Mouse (Mus musculus) myocyte (in vitro differentiated cells): ENCODE results near the gene AC124108.1. TPM values are rescaled to one million over a fixed set of nuclear protein-coding genes. Genes with fewer than 3 reads are reported as not detected.
"Not testable (repeated sequence)": the region's sequence is repeated elsewhere in the genome, so short reads cannot be mapped to it uniquely, and the experiment has no call there.

ENCODE experiments used
- H3K27me3 ChIP-seq: one replicate; pipeline ENCODE4 v1.6.1; 2011; ENCODE audit not compliant: control insufficient read depth, insufficient read depth, insufficient read length
- H3K36me3 ChIP-seq: one replicate; pipeline ENCODE4 v1.6.1; 2011; ENCODE audit not compliant: control insufficient read depth, insufficient read depth
- H3K4me2 ChIP-seq: one replicate; pipeline ENCODE4 v1.6.1; 2011; ENCODE audit warnings: low read depth, control low read depth
- H3K4me3 ChIP-seq: one replicate; pipeline ENCODE4 v1.5.1; 2011; ENCODE audit warnings: mild to moderate bottlenecking, control low read depth, moderate library complexity
- H3K79me2 ChIP-seq: one replicate; pipeline ENCODE4 v1.6.1; 2011; ENCODE audit not compliant: control insufficient read depth, insufficient read depth
- H3ac ChIP-seq: one replicate; pipeline ENCODE4 v1.6.1; 2011; ENCODE audit not compliant: control insufficient read depth, insufficient read length
- CEBPB ChIP-seq: IDR thresholded peaks from 2 replicates; pipeline ENCODE4 v1.6.1; 2011; ENCODE audit warnings: mild to moderate bottlenecking, moderate library complexity; ENCODE audit not compliant: poor library complexity, insufficient read depth, severe bottlenecking
- E2F4 ChIP-seq: IDR thresholded peaks from one replicate; pipeline ENCODE4 v1.6.1; 2011; ENCODE audit warnings: mild to moderate bottlenecking, control low read depth, moderate library complexity; ENCODE audit not compliant: insufficient read depth
- MAX ChIP-seq: IDR thresholded peaks from one replicate; pipeline ENCODE4 v1.6.1; 2011; ENCODE audit warnings: low read depth, mild to moderate bottlenecking, control low read depth
- MYOD1 ChIP-seq, 3 experiments: IDR thresholded peaks; one replicate each; pipeline ENCODE4 v1.6.1; 2011; ENCODE audit warnings: control low read depth in 2 of 3, low read depth in 2 of 3, mild to moderate bottlenecking in 2 of 3, moderate library complexity in 1 of 3; ENCODE audit not compliant: insufficient read length in 2 of 3, control insufficient read depth in 1 of 3
- MYOG ChIP-seq, 3 experiments: IDR thresholded peaks; one replicate each; pipeline ENCODE4 v1.6.1; 2011; ENCODE audit warnings: control low read depth in 2 of 3, low read depth in 2 of 3, mild to moderate bottlenecking in 2 of 3; ENCODE audit not compliant: insufficient read length in 2 of 3, control insufficient read depth in 1 of 3, insufficient read depth in 1 of 3
- POLR2A ChIP-seq: IDR thresholded peaks from one replicate; pipeline ENCODE4 v1.6.1; 2011; ENCODE audit warnings: low read depth, mild to moderate bottlenecking, control low read depth, moderate library complexity; ENCODE audit not compliant: insufficient read length
- POLR2AphosphoS2 ChIP-seq: IDR thresholded peaks from one replicate; pipeline ENCODE4 v1.6.1; 2011; ENCODE audit warnings: low read depth, control low read depth; ENCODE audit not compliant: insufficient read length
- REST ChIP-seq: IDR thresholded peaks from one replicate; pipeline ENCODE4 v1.6.1; 2011; ENCODE audit warnings: mild to moderate bottlenecking, control low read depth, moderate library complexity; ENCODE audit not compliant: insufficient read depth, insufficient read length
- SRF ChIP-seq: IDR thresholded peaks from one replicate; pipeline ENCODE4 v1.6.1; 2011; ENCODE audit warnings: low read depth; ENCODE audit not compliant: control insufficient read depth, insufficient read length
- TCF12 ChIP-seq: IDR thresholded peaks from one replicate; pipeline ENCODE4 v1.6.1; 2011; ENCODE audit warnings: mild to moderate bottlenecking, control low read depth; ENCODE audit not compliant: poor library complexity, insufficient read depth, severe bottlenecking
- TCF3 ChIP-seq: IDR thresholded peaks from one replicate; pipeline ENCODE4 v1.6.1; 2011; ENCODE audit warnings: low read depth, control low read depth; ENCODE audit not compliant: insufficient read length
- USF1 ChIP-seq: IDR thresholded peaks from one replicate; pipeline ENCODE4 v1.6.1; 2011; ENCODE audit warnings: low read depth, mild to moderate bottlenecking, control low read depth, moderate library complexity
- polyA plus RNA-seq: library from polyadenylated mRNA; unstranded; fragments of >200 nt; fragmentation: generic; extraction: Trizol; gene quantifications from one replicate; pipeline ENCODE4 v1.2.1, GENCODE M21; 2012; ENCODE audit warnings: missing spikeins

AC124108.1 gene
- polyA plus RNA-seq, 1 experiment, result 0.82 TPM

DNA sequence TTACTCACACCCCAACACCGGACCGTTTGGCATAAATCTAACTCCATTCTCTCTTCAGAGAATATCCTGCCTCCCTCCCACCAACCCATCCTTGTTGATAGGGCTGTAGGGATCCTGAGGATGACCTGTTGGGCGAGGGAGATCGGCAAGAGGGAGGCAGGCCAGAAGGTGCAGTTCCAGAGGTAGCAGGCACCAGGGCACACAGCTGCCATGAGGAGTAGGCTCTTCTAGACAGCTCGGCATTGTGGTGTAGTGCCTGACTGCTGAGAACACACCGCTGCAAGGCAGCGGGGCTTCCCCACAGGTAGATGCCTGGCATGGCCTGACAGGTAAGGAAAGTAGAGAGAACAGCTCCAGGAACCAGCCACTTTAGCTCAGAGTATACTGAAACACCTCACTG, 33.4 kb upstream of the AC124108.1 start:
- Histone ChIP-seq H3K27me3 (peaks cover 6% of the 10 kb centered on the region), H3K4me3 (no peak overlapping the region), H3K4me2 (no peak overlapping the region), H3ac (no peak overlapping the region), H3K79me2 (no peaks in the 10 kb centered on the region), H3K36me3 (no peaks in the 10 kb centered on the region)
- TF ChIP-seq E2F4 (no peak), MYOD1 (IDR thresholded peaks at IDR 0.05; ENCODE audit: control insufficient read depth in 1 of 3, insufficient read length in 2 of 3, low read depth in 2 of 3) (no peak), SRF (no peak), TCF3 (no peak), TCF12 (no peak), POLR2AphosphoS2 (no peak), POLR2A (no peak), USF1 (no peak), CEBPB (no peak), MYOG (IDR thresholded peaks at IDR 0.05; ENCODE audit: control insufficient read depth in 1 of 3, insufficient read depth in 1 of 3, insufficient read length in 2 of 3, low read depth in 2 of 3) (no peak), REST (no peak), MAX (no peak)

DNA sequence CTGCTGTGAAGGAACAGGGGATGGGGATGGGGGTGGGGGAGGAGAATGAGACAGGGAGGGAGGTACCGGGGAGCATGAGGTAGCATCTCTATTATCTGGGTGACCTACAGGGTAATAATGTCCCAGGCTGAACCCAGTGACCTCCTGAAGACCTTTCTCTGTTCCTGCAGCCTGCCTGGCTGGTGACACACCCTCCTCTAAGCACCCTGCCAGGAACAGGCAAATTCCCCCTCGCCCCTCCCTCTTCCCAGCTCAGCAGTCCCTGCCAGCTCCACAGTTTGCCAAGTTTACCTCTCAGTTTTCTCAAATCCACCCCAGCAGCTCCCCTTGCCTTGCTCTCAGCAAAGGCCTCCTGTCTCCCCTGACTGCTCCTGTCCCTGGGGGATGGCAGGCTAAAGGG, 32.5 kb upstream of the AC124108.1 start:
- Histone ChIP-seq H3K79me2 (no peaks in the 10 kb centered on the region), H3K4me3 (no peak overlapping the region), H3K27me3 (peaks cover 6% of the 10 kb centered on the region), H3K4me2 (no peak overlapping the region), H3K36me3 (no peaks in the 10 kb centered on the region), H3ac (no peak overlapping the region)
- TF ChIP-seq SRF (no peak), MYOD1 (IDR thresholded peaks at IDR 0.05; ENCODE audit: control insufficient read depth in 1 of 3, insufficient read length in 2 of 3, low read depth in 2 of 3) (no peak), CEBPB (no peak), POLR2AphosphoS2 (no peak), TCF12 (no peak), E2F4 (no peak), POLR2A (no peak), TCF3 (no peak), MYOG (IDR thresholded peaks at IDR 0.05; ENCODE audit: control insufficient read depth in 1 of 3, insufficient read depth in 1 of 3, insufficient read length in 2 of 3, low read depth in 2 of 3) (no peak), USF1 (no peak), REST (no peak), MAX (no peak)

DNA sequence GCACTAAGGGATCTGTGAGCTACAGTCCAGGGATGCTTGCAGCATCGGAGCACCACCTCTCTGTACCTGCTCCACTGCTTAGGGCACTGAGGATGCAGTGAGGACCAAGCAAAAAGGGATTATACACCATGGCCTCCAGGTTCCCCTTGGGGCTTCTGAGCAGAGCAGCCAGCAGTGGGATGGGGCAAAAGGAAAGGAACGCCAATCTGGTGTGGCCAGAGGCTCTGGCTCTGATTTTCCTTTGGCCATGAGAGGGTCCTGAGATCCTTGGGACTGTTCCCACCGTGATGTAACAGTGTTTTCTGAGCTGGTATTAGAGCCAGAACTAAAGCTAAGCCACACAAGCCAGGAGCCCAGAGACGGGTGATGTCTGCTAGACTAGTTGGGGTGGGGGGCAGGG, 31.6 kb upstream of the AC124108.1 start:
- no peak overlapping the region for H3K4me2 ChIP-seq
- TF ChIP-seq POLR2AphosphoS2, result no peak
- no peak for TF ChIP-seq TCF3
- no peak for TF ChIP-seq MAX
- no peak for TF ChIP-seq REST
- no peak for TF ChIP-seq SRF
- no peak overlapping the region for H3K4me3 ChIP-seq
- no peaks in the 10 kb centered on the region for H3K36me3 ChIP-seq
- H3K27me3 ChIP-seq, result peaks cover 6% of the 10 kb centered on the region
- H3ac ChIP-seq, result no peak overlapping the region
- H3K79me2 ChIP-seq, result no peaks in the 10 kb centered on the region

DNA sequence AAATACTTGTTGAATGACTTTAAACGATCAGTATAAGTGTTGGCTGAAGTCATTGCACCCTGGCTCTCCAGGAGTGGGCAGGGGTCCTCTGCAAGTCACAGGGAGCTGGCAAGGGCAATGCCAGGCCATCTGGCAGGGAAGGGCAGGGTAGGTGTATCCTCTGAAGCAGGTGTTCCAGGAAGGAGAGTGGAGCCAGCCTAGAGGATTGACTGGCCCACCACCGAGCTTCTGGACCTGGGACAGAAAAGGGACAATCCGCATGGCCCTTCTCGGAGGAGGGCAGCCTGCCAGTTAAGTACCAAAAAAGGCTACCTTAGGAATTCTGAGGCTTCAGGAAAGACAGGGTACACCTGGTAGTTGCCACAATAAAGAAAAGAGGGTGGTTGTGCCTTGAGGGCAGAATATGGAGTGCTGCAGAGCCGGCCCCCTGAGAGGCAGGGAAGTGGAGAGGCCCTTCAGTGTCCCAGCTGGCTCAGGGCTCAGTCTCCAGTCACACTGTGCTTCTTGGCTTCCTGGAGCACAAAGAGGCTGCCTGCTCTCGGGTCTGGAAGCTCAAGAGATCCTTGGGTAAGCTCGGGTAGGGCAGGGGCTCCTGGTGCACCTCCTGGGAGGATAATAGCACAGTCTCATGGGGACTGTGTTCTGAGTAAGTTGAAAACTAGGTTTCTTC, 29.9 kb upstream of the AC124108.1 start:
- Histone ChIP-seq H3K4me2 (no peak overlapping the region), H3K36me3 (no peaks in the 10 kb centered on the region), H3ac (no peak overlapping the region), H3K27me3 (peaks cover 6% of the 10 kb centered on the region), H3K79me2 (no peaks in the 10 kb centered on the region), H3K4me3 (no peak overlapping the region)
- no peak for TF ChIP-seq CEBPB
- TF ChIP-seq REST, result no peak
- no peak for TF ChIP-seq SRF
- TF ChIP-seq TCF3, result no peak
- no peak for TF ChIP-seq E2F4
- no peak for TF ChIP-seq POLR2AphosphoS2
- TF ChIP-seq TCF12, result no peak
- TF ChIP-seq POLR2A, result no peak
- TF ChIP-seq MAX, result no peak
- no peak for TF ChIP-seq MYOD1 (IDR thresholded peaks at IDR 0.05; ENCODE audit: control insufficient read depth in 1 of 3, insufficient read length in 2 of 3, low read depth in 2 of 3)
- no peak for TF ChIP-seq MYOG (IDR thresholded peaks at IDR 0.05; ENCODE audit: control insufficient read depth in 1 of 3, insufficient read depth in 1 of 3, insufficient read length in 2 of 3, low read depth in 2 of 3)
- TF ChIP-seq USF1, result no peak

DNA sequence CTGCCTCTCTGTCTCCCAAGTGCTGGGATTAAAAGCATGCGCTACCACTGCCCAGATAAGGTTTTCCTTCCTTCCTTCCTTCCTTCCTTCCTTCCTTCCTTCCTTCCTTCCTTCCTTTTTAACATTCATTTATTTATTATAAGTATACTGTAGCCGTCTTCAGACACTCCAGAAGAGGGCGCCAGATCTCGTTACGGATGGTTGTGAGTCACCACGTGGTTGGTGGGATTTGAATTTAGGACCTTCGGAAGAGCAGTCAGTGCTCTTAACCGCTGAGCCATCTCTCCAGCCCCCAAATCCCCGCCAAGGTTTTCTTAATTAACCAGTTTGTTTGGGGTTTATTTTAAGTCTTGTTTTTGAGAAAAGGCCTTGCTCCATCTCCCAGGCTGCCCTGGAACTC, 28.6 kb upstream of the AC124108.1 start:
- not testable (repeated sequence) for H3K4me2 ChIP-seq, H3K36me3 ChIP-seq, H3K4me3 ChIP-seq, H3ac ChIP-seq, H3K79me2 ChIP-seq, H3K27me3 ChIP-seq
- TF ChIP-seq USF1, result peak; percentile 39
